Mouse (Mus musculus): ENCODE data around the gene Kansl1.

Gene Kansl1

DNA sequence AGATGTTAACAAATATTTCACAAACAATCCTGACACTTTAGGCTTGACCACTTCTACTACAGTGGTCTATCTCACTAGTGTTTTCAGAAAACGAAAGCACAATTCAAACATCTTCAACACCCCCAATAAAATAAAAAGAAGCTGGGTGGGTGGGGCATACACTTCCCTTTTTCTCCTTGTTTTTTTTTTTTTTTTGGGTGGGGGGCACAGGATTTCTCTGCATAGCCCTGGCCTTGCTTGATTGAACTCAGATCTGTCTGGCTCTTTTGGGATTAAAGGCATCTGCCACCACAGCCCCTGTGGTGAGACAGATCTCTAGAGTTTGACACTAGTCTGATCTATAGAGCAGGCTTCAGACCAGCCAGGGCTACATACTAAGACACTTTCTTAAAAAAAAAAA, 106.0 kb downstream of the Kansl1 start:
- DNase-seq (ENCODE audit: low spot score), result no peak

DNA sequence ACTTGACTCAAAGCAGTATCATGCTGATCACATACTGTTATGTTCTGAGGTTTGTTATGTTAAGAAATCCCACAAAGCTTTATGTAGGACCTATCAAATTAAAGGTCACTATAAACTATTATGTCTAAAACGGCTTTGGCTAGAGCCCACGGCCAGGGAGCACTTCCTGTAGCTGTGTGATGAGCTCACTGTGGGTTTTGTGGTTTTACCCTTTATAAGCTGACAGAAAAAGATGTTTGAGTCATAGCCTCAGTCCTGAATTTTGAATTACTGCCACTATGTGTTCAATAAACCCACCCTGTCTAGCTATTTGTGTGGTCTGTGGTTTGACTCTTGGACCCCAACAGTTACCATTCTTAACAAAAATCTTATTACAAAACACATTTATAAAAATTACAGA, 106.9 kb downstream of the Kansl1 start:
- DNase-seq (ENCODE audit: low spot score), result no peak

DNA sequence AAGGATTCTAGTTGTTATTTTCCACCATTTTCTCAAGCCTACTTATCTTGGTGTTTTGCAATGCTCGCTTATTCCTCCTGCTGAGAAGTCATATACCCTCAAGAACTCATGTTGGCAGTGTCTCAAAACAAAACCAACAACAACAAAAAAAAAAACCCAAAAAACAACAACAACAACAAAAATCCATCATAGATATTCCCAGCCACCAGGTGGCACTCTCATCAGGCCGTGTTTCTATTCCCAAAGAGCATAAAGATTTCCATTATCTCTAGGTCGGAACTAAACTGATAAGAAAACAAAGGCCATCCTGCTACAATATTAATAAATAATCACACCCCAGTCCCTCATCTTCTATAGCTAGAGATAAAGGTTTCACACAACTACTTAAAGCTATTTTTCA, 121.7 kb downstream of the Kansl1 start:
- no peak for DNase-seq (ENCODE audit: low spot score)

DNA sequence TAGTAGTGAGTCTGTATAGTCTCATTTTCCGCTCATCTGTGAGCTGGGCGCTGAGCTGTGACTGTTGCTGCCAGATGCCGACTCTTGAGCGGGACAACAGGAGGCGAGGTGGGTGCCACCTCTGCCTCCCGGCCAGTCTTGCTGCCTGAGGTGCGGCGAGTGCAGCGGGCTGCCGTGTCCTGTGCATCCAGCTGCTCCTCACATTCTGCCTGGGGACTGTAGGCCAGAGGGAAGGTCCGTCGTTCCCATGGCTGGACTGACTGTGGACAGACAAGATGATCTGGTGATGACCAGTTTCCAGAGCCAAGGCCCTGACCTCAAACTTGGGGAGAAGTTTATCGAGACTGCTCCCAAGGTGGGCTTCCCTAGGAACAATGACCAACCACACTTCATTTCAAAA, 133.7 kb downstream of the Kansl1 start:
- DNase-seq (ENCODE audit: low spot score), result no peak

DNA sequence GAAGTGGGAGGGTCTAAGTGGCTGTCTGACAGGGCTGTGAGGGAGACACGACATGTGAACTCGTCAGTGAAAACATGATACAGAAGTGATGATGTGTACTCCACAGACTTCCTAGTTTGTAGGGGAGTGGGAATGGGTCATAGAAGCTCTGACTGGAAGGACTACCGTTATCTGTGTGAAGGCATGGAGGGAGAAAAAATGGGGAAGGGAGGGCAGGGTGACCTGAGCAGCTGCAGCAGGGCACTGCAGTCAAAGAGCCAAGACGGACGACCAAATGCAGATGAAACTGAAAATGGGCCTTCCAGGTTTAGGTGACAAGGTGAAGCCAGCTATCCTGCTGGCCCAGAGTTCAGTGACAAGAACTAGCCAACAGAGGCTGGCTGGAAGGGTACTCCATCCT, 134.5 kb downstream of the Kansl1 start:
- no peak for DNase-seq (ENCODE audit: low spot score)

DNA sequence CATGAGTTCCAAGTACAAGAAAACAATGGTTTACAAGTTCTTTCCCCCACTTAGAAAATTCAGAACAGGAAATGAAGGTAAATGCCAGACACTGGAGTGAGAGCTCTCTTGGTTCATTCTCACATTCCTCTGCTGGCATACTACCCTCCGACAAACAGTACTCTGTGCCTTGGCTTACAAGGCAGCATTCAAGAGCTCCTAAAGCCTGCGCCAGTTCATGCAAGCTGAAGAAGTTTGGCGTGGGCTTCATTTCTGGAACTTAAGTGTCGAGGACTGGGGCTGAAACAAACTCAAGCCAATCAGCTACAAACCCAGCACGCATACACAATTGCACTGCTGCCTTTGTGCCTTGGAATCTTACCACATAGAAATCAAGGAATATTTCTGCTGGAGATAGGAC, 136.6 kb downstream of the Kansl1 start:
- no peak for DNase-seq (ENCODE audit: low spot score)

DNA sequence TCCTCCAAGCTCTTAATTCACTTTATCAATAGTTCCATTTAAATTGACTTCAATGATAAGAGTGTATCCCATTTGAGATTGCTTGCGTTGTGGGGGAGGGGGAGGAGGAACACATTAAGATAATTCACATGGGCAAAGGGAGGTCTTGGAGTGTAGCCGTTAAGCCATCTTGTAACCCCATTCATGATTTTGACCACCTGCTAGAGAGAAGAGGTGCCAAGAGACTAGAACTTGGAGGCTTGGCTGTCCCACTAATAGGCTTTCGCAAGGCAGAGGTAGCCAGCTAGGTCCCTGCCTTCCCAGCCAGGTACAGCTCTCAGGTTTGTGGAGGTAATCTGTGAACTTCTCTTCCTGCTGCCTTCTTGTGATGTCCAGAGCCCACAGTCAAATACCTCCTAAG, 137.5 kb downstream of the Kansl1 start:
- DNase-seq (ENCODE audit: low spot score), result no peak

DNA sequence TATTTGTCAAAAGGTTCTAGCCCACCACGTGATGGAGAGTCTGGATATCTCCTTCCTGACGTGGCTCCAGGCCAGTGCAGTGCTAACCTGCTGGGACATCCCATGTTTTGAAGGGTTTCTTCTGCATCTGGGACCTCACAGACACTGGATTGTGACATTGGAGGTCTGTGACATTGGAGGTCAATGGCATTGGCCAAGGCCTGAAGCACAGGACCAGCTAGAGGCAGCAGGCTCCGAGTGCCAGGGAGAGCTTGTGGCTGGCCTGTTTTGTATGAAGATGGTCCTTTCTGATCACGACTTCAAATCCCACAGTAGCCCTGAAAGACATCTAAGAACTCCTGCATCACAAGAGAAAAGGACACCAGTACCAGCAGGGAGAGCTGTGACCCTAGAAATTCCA, 138.5 kb downstream of the Kansl1 start:
- no peak for DNase-seq (ENCODE audit: low spot score)

DNA sequence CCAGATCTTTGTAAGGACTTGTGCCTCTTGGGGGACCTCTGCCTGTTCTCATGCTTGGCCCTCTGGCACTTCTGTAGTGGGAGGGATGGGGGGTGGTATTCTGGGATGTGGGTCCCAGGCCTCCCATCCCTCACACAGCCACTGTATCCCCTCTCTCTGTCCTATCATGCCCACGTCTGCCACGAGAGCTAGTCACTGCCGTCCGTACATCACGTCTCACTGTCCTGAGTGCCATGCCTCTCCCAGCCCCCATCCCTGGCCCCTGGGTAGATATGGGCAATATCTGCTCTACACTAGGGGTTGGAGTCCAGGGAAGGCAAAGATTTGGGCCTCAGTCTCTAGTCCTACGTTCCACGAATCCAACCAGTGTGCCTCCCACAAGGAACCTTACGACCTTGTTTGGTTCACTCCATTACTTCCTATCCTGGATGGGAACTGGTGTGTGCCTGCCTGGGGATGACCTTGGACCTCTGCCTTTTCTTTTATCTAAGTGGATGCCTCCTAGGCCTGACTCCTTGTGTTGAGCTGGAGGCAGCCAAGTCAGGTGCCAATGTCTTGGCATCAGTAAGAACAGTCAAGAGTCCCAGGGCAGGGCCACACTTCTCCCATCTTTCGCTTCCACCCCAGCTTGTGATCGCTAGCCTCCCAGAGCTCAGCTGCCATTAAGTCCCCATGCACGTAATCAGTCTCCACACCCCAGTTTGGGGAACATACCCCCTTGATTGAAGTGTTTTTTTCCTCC, 139.3 kb downstream of the Kansl1 start:
- DNase-seq (ENCODE audit: low spot score), result no peak

DNA sequence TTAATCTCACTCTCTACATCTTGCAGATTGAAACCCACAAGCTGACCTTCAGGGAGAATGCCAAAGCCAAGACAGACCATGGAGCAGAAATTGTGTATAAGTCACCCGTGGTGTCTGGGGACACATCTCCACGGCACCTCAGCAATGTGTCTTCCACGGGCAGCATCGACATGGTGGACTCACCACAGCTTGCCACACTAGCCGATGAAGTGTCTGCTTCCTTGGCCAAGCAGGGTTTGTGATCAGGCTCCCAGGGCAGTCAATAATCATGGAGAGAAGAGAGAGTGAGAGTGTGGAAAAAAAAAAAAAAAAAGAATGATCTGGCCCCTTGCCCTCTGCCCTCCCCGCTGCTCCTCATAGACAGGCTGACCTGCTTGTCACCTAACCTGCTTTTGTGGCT, 140.7 kb downstream of the Kansl1 start:
- DNase-seq (ENCODE audit: low spot score), result no peak

DNA sequence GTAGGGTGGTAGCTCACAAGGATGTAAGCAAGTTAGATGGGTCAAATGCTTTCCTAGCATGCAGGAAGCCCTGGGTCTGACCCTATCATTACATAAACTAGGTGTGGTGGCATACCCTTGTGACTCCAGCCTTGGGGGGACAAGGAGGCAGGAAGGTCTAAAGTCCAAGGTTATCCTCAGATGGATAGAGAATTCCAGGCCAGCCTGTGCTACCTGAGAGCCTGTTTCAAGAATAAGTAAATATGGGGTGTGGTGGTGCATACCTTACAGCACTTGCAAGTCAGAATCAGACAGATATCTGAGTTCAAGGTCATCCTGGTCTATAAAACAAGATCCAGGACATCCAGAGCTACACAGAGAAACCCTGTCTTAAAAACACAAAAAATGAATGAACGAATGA, 141.2 kb downstream of the Kansl1 start:
- no peak for DNase-seq (ENCODE audit: low spot score)

DNA sequence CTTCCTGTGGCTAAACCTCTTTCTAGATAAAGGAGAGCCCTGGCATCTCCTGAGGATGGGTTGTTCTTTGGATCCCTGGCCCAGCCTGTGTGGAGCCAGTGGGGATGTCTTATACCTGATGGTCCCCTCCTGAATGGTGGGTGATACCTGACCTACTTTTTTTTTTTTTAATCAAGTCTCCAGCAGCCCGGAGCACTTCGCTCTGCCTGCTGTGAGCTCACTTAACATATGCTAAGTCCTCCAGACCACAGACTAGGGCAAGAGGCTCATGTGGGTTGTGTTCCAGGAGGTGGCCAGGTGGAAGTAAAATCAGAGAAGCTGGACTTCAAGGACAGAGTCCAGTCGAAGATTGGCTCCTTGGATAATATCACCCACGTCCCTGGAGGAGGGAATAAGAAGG, 146.5 kb downstream of the Kansl1 start:
- DNase-seq (ENCODE audit: low spot score), result no peak

DNA sequence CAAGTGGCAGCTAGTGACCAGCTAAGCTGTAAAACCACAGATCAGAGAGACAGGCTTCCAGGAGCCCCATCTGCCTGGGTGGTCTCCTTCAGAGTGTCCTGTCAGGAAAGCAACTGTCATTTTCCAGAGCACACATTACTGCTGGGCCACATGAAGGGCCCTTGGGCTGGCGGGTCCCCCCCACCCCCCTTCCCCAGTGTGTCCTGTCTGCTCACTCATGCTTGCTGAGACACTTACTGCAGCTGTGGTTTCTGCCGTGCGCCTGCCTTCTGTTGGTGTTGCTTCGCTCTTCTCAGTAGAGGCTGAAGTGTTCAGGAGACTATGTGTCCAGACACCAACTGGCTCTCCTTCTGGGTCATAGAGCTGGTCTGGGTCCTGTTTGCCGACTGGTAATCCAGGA, 148.2 kb downstream of the Kansl1 start:
- no peak for DNase-seq (ENCODE audit: low spot score)

DNA sequence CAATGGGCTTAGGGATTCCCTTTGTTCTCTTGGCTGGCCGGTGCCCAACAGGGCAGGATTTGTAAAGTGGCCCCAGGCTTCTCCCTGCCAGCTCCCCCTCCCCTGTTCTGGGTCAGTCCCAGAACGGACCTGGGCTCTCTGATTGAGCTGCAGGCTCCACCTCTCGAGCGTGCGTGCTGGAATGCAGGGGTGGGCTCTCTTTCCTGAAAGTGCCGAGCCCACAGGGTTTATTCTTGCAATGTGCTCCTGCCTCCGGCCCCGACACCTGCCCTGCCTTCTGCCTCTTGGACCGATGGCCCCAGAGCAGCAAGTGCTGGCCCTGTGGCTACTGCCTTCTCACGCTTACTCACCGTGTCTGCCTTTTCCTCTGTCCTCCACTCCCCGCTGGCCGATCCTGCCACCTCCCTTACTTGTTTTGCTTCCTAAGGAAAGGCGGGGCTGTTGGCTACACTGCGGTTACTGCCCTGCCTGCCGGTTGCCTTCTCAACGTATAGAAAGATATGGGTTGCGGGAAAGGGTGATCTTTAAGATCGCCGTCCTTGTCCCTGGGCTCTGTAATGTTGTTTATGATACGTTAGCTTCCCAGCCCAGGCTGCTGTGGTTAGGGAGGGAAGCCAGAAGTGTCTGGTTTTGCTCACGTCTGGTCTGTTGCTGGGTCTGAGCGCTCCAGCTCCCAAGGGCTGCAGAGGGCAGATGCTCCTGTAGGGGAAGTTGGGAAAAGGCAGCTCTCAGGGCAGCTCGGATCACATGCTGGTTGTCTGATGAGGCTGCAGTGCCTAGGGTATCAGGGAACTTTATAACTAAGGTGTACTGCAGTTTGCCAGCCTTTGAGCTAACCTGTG, 149.5 kb downstream of the Kansl1 start:
- DNase-seq (ENCODE audit: low spot score), result peak; percentile 8

DNA sequence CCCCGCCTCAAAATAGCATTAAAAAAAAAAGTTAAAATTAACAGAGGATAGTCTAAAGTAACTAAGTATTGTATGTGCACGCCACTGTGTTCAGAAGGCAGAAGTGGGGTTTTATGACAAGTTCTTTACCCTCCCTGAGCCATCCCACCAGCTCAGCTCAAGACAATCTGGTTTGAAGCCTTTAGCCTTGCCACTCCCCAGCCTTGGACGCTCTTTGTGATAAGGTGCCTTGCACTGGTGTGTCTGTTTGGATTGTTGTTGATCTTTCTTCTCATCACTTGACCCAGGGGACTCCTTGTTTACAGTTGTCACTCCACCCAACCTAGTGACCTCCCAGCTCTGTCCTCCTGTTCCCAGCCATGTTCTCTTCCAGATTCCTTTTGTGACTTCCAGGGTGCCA, 151.0 kb downstream of the Kansl1 start:
- no peak for DNase-seq (ENCODE audit: low spot score)

DNA sequence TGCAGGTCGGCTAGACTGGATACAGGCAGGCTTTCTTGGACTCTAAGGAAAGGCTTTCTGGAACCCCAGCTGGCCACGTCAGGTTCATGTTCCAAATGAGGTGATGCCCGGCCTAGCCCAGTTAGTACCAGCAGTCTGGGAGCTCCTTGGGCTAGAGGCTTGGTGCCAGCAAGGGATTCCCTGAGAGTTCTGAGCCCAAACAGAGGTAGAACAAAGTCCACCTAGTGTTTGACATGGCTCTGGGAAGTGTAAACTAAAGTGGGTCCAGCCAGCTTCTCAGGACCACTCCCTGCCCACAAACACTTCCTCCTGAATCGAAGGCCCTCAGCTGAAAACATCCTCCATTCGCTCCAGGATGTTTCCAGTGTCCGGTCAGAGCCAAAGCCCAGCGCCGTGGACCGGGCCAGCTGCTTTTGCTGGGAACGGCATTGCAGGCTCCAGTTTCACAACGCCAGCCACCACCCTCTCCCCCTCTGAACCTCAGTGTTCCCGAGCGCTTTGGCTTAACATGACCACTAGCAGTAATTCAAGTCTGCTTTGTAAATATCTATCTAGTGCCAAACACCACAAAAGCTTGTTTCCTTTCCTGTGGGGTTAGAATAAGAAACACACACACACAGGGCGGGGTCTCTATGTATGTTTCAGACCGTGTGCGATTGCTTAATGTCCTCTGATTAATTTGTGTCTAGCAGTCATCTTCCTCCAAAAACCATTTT, 151.8 kb downstream of the Kansl1 start:
- no peak for DNase-seq (ENCODE audit: low spot score)

DNA sequence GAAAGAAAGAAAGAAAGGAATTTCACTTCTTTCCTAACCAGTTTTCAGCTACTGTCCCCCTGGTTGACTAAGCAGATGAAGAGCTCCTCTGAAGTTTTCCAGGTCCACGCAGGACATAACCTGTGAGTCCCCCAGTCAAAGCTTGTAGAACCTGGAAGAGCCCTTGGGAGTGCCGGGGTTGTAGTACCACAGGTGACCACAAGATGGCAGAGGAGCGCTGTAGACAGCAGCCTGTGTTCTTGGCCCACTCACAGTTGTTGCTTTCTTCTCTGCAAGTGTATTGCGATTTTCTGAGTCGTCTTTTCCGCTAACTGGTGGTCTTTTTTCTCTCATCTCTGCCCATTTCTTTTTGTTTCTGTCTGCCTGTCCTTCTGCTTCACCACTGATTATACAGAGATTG, 153.0 kb downstream of the Kansl1 start:
- peak; percentile 76 for DNase-seq (ENCODE audit: low spot score)

DNA sequence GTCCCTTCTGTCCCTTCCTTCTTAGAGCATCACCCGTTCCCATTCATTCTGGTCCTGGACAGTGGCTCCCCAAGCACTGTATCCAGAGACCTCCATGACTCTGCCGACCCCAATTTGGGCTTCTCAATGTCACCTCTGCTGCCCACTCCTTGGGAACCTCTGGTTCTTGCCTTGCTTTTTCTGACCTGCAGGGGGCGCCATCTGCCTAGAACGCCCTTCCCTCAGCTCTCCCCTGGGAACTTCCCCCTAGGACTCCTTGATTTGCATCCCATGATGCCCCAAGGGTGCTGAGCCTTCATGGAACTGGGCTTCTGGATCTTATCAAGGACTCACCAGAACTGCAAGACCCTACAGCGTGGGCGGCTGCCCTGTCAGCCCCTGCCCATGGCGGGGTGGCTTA, 157.0 kb downstream of the Kansl1 start:
- no peak for DNase-seq (ENCODE audit: low spot score)

DNA sequence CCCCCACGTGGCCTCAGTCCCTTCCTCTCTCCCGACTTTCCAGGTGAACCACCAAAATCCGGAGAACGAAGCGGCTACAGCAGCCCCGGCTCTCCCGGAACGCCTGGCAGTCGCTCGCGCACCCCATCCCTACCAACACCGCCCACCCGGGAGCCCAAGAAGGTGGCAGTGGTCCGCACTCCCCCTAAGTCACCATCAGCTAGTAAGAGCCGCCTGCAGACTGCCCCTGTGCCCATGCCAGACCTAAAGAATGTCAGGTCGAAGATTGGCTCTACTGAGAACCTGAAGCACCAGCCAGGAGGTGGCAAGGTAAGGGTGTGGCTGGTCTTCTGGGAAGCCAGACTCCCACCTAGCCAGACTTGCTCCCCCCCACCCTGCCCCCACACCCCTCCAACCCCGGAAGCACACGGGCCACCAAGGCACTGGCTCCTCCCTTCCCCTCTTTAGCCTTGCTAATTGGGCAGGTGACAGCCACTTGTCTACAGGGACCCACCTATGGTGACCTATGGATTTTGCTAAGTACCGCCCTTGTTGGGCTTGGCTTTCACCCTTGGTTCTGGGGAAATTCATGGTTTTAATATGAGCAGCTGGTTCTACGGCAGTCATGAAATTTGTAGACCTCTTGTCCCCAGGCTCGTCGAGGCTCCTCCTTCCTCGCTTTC, 158.3 kb downstream of the Kansl1 start:
- DNase-seq (ENCODE audit: low spot score), result no peak

DNA sequence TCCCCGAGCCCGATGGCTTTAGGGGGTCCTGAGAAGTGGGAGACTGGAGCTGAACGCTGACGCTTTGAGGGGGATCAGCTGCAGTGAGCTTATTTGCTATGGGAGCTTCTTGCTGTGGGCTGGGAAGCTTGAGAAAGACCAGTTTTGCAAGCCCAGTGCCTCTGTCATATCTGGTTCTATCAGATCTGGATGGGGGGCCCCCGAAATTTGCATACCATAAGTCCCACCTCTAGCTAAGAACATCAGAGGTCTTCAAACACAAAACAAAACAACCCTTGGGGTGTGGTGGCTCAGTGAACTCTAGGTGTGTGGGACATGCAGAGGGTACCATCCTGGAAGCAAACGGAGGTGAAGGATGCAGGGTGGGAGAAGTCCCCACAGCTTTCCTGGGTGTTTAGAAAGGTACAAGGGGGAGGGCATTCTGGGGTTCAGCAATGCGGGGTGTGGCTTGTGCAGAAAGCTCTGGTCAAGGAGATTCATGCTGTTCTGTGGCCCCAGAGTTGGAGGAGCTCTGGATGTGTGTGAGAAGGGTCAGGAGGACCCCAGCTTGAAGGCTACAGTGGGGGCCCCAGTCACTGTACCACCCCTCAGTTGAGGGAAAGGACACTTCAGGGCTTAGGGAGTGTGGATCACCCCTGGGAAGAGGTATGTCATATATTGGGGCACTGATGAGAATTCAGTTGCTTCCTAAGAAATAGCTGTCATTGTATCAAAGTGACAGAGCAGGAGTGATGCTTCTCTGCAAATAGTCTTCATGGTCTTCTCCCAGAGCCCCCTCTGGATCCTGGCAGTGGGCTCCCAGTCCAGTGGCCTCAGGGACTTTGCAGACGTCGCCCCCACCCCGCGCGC, 159.1 kb downstream of the Kansl1 start:
- no peak for DNase-seq (ENCODE audit: low spot score)

DNA sequence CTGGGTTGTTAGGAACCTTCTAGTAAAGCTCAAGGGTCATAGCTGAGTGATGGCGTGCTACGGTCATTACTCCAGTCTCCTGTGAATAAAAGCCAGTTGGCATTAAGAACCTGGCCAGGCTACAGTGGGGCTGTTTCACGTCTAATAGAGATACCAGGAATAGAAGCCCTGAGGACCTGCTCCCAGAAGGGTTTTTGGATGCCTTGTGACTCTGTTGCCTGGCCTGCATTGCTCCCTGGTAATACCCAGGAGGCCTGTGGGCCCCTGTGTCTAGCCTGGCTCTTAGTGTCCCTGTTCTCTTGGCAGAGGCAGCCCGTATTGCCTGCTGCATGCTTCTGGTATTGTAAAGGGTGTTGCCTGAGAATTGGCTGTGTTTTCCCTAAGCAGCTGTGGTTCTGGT, 161.5 kb downstream of the Kansl1 start:
- DNase-seq (ENCODE audit: low spot score), result no peak

DNA sequence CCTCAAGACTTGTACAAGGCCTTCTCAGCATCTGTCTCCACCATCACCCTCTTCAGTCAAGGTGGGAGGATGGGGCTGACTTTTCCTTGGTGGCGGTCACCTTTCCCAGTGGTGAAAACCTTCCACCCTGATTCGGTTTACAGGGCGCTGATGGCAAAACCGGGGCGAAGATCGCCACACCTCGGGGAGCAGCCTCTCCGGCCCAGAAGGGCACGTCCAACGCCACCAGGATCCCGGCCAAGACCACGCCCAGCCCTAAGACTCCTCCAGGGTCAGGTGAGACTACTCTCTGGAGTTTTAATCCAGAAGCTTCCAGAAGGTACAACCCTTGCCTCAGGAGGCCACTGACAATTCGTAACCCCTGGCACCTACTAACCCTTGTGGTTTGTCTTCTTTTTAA, 162.2 kb downstream of the Kansl1 start:
- no peak for DNase-seq (ENCODE audit: low spot score)
